Mouse (Mus musculus): Measurements from ENCODE around the gene Cdk5r2. TPM values are rescaled to one million over a fixed set of nuclear protein-coding genes. Genes with fewer than 3 reads are reported as not detected.

The Cdk5r2 gene
- polyA plus RNA-seq, 1 experiment from 2014 or later, result 9.7 TPM

MicroRNA genes within 50 kb of the gene (microRNA counts, 519-probe panel; counts per million panel counts)
- microRNA mmu-miR-375, result 386 counts per million, percentile 18 among the panel's probes with 10 or more counts

Small RNA genes within 50 kb of the gene (microRNA-seq; reads per million reads assigned to microRNA genes)
- 366 reads per million, percentile 68 among the genes with 10 or more reads in this experiment for gene Mir375

Other genes starting within 250 kb of the Cdk5r2 start
- 9.9 and 15.5 TPM in 2 replicates for gene Ttll4, start 193.2 kb upstream of the Cdk5r2 start, polyA plus RNA-seq (2015; fragmentation: Nextera tagmentation; extraction: Ambion mirVana)
- 1.8 and 2.8 TPM in 2 replicates for gene Cyp27a1, start 141.4 kb upstream of the Cdk5r2 start, polyA plus RNA-seq (2015; fragmentation: Nextera tagmentation; extraction: Ambion mirVana)
- not detected in 2 replicates for gene Prkag3, start 105.7 kb upstream of the Cdk5r2 start, polyA plus RNA-seq (2015; fragmentation: Nextera tagmentation; extraction: Ambion mirVana)
- gene Wnt6, start 83.0 kb upstream of the Cdk5r2 start, polyA plus RNA-seq (2015; fragmentation: Nextera tagmentation; extraction: Ambion mirVana), result 3.6 and 4.2 TPM in 2 replicates
- 0.10 and 0.47 TPM in 2 replicates for gene Wnt10a, start 63.4 kb upstream of the Cdk5r2 start, polyA plus RNA-seq (2015; fragmentation: Nextera tagmentation; extraction: Ambion mirVana)
- 1.6 and 2.9 TPM in 2 replicates for gene Fev, start 30.5 kb downstream of the Cdk5r2 start, polyA plus RNA-seq (2015; fragmentation: Nextera tagmentation; extraction: Ambion mirVana)
- 0.45 and 0.51 TPM in 2 replicates for gene Cryba2, start 38.2 kb downstream of the Cdk5r2 start, polyA plus RNA-seq (2015; fragmentation: Nextera tagmentation; extraction: Ambion mirVana)
- 1.3 and 1.4 TPM in 2 replicates for gene Cfap65, start 80.7 kb downstream of the Cdk5r2 start, polyA plus RNA-seq (2015; fragmentation: Nextera tagmentation; extraction: Ambion mirVana)
- gene Ihh, start 96.7 kb downstream of the Cdk5r2 start, polyA plus RNA-seq (2015; fragmentation: Nextera tagmentation; extraction: Ambion mirVana), result 0.16 and 0.32 TPM in 2 replicates